Mouse (Mus musculus) liver, embryonic 14.5 days (tissue): ENCODE data around the gene Inppl1. TPM values are rescaled to one million over a fixed set of nuclear protein-coding genes. Genes with fewer than 3 reads are reported as not detected.

ENCODE experiments used
- ATAC-seq: fragments of 200-750 bp; cut with Nextera tagmentation; 2 replicates; pipeline ENCODE4 v1.8.0; 2017; ENCODE audit warnings: moderate number of reproducible peaks, mild to moderate bottlenecking, moderate library complexity; ENCODE audit not compliant: insufficient read depth
- DNase-seq, 3 experiments: peaks; one replicate each; pipeline ENCODE4 v3.0.0-alpha.2; 2012 to 2013; ENCODE audit warnings: low read depth in 3 of 3, low spot score in 3 of 3
- H3K27ac ChIP-seq: fragments of 300-500 bp; sonication (generic); 2 replicates; pipeline ENCODE4 v1.5.1; 2014; ENCODE audit warnings: moderate library complexity, mild to moderate bottlenecking, control low read depth, inconsistent platforms
- H3K27me3 ChIP-seq: fragments of 300-500 bp; sonication (generic); 2 replicates; pipeline ENCODE4 v1.6.1; 2014; ENCODE audit warnings: mild to moderate bottlenecking, low read length, moderate library complexity; ENCODE audit not compliant: control insufficient read depth, insufficient read depth
- H3K36me3 ChIP-seq: fragments of 300-500 bp; sonication (generic); replicated peaks from 2 replicates; pipeline ENCODE4 v1.6.1; 2014; ENCODE audit warnings: low read depth; ENCODE audit not compliant: control insufficient read depth, insufficient read depth
- H3K4me1 ChIP-seq, 2 experiments: fragments of 200-500 bp in 1 of 2; fragments of 300-500 bp in 1 of 2; sonication (generic) in 1 of 2; replicated peaks; 2 replicates each; pipeline ENCODE4 v1.6.1; 2012 to 2014; ENCODE audit warnings: antibody characterized with exemption in 1 of 2, inconsistent platforms in 1 of 2, low read length in 1 of 2; ENCODE audit not compliant: control insufficient read depth in 2 of 2, insufficient read depth in 2 of 2
- H3K4me2 ChIP-seq: fragments of 300-500 bp; sonication (generic); 2 replicates; pipeline ENCODE4 v1.6.1; 2014; ENCODE audit warnings: low read depth, mild to moderate bottlenecking, control low read depth, moderate library complexity
- H3K4me3 ChIP-seq, 2 experiments: fragments of 200-500 bp in 1 of 2; fragments of 300-500 bp in 1 of 2; sonication (generic) in 1 of 2; 2 replicates each; pipeline ENCODE4 v1.5.1; 2012 to 2014; ENCODE audit warnings: low read depth in 2 of 2, low read length in 2 of 2, mild to moderate bottlenecking in 2 of 2, control low read depth in 1 of 2, inconsistent platforms in 1 of 2, moderate library complexity in 1 of 2; ENCODE audit not compliant: insufficient read depth in 1 of 2
- H3K9ac ChIP-seq: fragments of 300-500 bp; sonication (generic); replicated peaks from 2 replicates; pipeline ENCODE4 v1.6.1; 2014; ENCODE audit warnings: mild to moderate bottlenecking, control low read depth, moderate library complexity
- H3K9me3 ChIP-seq: fragments of 300-500 bp; sonication (generic); 2 replicates; pipeline ENCODE4 v1.6.1; 2016; ENCODE audit warnings: low read length, mixed read lengths; ENCODE audit not compliant: control insufficient read depth
- CTCF ChIP-seq: IDR thresholded peaks from 2 replicates; pipeline ENCODE4 v1.5.1; 2016; ENCODE audit warnings: antibody characterized with exemption, low read depth, control low read depth
- EP300 ChIP-seq: IDR thresholded peaks from 2 replicates; pipeline ENCODE4 v1.6.1; 2016; ENCODE audit warnings: antibody characterized with exemption, low read depth
- WGBS: fragments of 180-500 bp; shearing (Covaris S2); extraction: QIAGEN DNeasy Blood & Tissue Kit; methylation state at CpG from one replicate; pipeline ENCODE4 v1.1.7; 2014; ENCODE audit not compliant: insufficient replicate concordance; 5-methylcytosine and 5-hydroxymethylcytosine counted together
- polyA plus RNA-seq, 2 experiments: library from polyadenylated mRNA; depleted of rRNA in 1 of 2; stranded (reverse) in 1 of 2; unstranded in 1 of 2; fragments of >200 nt; fragmentation: Nextera tagmentation in 1 of 2; extraction: Ambion mirVana in 1 of 2; gene quantifications; 2 replicates each; pipeline versions ENCODE4 v1.2.1 to v1.2.3; 2012 to 2014

The Inppl1 gene
- polyA plus RNA-seq, 2 experiments, result 0.69 to 4.4 TPM

GRCm38 (mm10) chr7:101834903-101835302 is 3.1 kb downstream of the Inppl1 start:
- Histone ChIP-seq H3K36me3 (no peaks in the 10 kb centered on the region), H3K4me2 (no peak overlapping the region), H3K9me3 (no peaks in the 10 kb centered on the region), H3K27me3 (peaks cover 36% of the 10 kb centered on the region), H3K27ac (no peak overlapping the region), H3K9ac (no peak overlapping the region), H3K4me3 (no peak overlapping the region), H3K4me1 (no peaks in the 10 kb centered on the region)
- no peak for TF ChIP-seq EP300
- ATAC-seq (no peak), DNase-seq (no peak)
- WGBS, result 72% methylated on average over 3 of the region's 3 CpGs

DNA sequence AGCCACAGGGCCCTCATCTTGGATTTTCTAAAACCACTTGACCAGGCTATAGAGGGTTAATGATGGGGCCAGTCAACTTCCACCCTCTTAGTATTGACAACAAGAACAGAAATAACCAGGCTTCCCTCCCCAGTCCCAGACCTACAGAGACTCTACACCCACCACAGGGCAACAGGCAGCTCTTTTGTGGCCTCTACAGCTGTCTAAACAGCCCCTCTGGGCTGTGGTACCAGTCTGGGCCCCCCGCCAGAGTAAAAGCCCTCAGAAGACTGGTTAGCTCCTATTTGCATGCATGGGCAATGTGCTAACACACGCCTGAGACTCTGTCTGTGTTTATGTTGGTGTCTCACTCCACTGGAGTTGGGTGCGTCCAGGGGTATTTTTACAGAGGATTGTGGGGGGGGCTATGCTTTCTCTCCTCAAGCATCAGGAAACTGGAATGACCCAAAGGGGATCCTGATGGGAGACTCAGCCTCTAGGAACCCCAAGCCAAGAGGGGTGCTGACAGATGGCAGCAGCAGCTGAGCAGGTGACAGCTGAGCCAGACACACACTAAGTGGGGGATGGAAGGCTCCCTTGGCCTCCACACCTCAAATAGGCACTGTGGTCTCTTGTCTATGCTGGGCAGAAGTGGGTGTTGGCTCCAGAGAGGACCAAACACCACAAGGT is 4.0 kb downstream of the Inppl1 start:
- no peak overlapping the region for H3K4me2 ChIP-seq
- peaks cover 36% of the 10 kb centered on the region for H3K27me3 ChIP-seq
- H3K9me3 ChIP-seq, result no peaks in the 10 kb centered on the region
- TF ChIP-seq CTCF, result no peak
- TF ChIP-seq EP300, result no peak
- no peak overlapping the region for H3K27ac ChIP-seq
- 44% methylated on average over 3 of the region's 3 CpGs for WGBS
- no peak for ATAC-seq
- no peak for DNase-seq
- H3K36me3 ChIP-seq, result no peaks in the 10 kb centered on the region
- no peak overlapping the region for H3K4me3 ChIP-seq
- no peak overlapping the region for H3K9ac ChIP-seq
- H3K4me1 ChIP-seq, result no peaks in the 10 kb centered on the region

GRCm38 (mm10) chr7:101833352-101833751 is 4.7 kb downstream of the Inppl1 start:
- Histone ChIP-seq H3K27ac (no peak overlapping the region), H3K36me3 (no peaks in the 10 kb centered on the region), H3K4me2 (no peak overlapping the region), H3K4me1 (no peaks in the 10 kb centered on the region), H3K27me3 (peaks cover 29% of the 10 kb centered on the region), H3K9me3 (no peaks in the 10 kb centered on the region), H3K4me3 (no peak overlapping the region), H3K9ac (no peak overlapping the region)
- DNase-seq (no peak), ATAC-seq (no peak)
- TF ChIP-seq EP300 (no peak), CTCF (no peak)
- 53% methylated on average over 5 of the region's 5 CpGs for WGBS

GRCm38 (mm10) chr7:101832372-101832771 is 5.7 kb downstream of the Inppl1 start:
- no peak for ATAC-seq
- Histone ChIP-seq H3K4me3 (no peak overlapping the region), H3K4me2 (no peak overlapping the region), H3K9me3 (no peaks in the 10 kb centered on the region), H3K9ac (no peak overlapping the region), H3K4me1 (no peaks in the 10 kb centered on the region), H3K27me3 (peaks cover 20% of the 10 kb centered on the region), H3K27ac (no peak overlapping the region), H3K36me3 (no peaks in the 10 kb centered on the region)
- 54% methylated on average over 4 of the region's 4 CpGs for WGBS
- TF ChIP-seq EP300, result no peak
- TF ChIP-seq CTCF, result no peak
- no peak for DNase-seq

GRCm38 (mm10) chr7:101831437-101831836 is 6.6 kb downstream of the Inppl1 start:
- TF ChIP-seq EP300 (no peak), CTCF (no peak)
- no peaks in the 10 kb centered on the region for H3K36me3 ChIP-seq
- no peak overlapping the region for H3K4me3 ChIP-seq
- DNase-seq, result no peak
- H3K4me1 ChIP-seq, result no peaks in the 10 kb centered on the region
- 77% methylated on average over 8 of the region's 8 CpGs for WGBS
- no peak for ATAC-seq
- H3K4me2 ChIP-seq, result no peak overlapping the region
- H3K27me3 ChIP-seq, result peaks cover 11% of the 10 kb centered on the region
- no peak overlapping the region for H3K9ac ChIP-seq
- no peak overlapping the region for H3K27ac ChIP-seq
- no peaks in the 10 kb centered on the region for H3K9me3 ChIP-seq
